Mouse (Mus musculus) spleen, adult 12 weeks (tissue): ENCODE measurements around the gene Rbfox1.

ENCODE experiments used
- DNase-seq: peaks from one replicate; pipeline ENCODE4 v3.0.0; 2022; ENCODE audit warnings: low spot score

Gene Rbfox1

GRCm38 (mm10) chr16:5884746-5885689, at the start of gene Rbfox1:
Gene Rbfox1, plus strand, starts transcription at chr16:5885355.
- no peak for DNase-seq

- no peak for DNase-seq
Observed at GRCm38 (mm10) chr16:5836744-5837143, 48.4 kb upstream of the Rbfox1 start.

- DNase-seq, result no peak
Observed at GRCm38 (mm10) chr16:5841167-5841566, 44.0 kb upstream of the Rbfox1 start.

- DNase-seq, result no peak
Observed at GRCm38 (mm10) chr16:5845645-5846044, 39.5 kb upstream of the Rbfox1 start.

GRCm38 (mm10) chr16:5853055-5853454, 32.1 kb upstream of the Rbfox1 start:
- no peak for DNase-seq

- DNase-seq, result no peak
Observed at GRCm38 (mm10) chr16:5864350-5864749, 20.8 kb upstream of the Rbfox1 start.

GRCm38 (mm10) chr16:5866966-5867365, 18.2 kb upstream of the Rbfox1 start:
- no peak for DNase-seq

- no peak for DNase-seq
Observed at GRCm38 (mm10) chr16:5870391-5870790, 14.8 kb upstream of the Rbfox1 start.

GRCm38 (mm10) chr16:5881820-5882219, 3.3 kb upstream of the Rbfox1 start:
- no peak for DNase-seq

- DNase-seq, result no peak
Observed at GRCm38 (mm10) chr16:5885690-5886050, 515 bp downstream of the Rbfox1 start.

- no peak for DNase-seq
Observed at GRCm38 (mm10) chr16:5895564-5895963, 10.4 kb downstream of the Rbfox1 start.

- DNase-seq, result no peak
Observed at GRCm38 (mm10) chr16:5898330-5898729, 13.2 kb downstream of the Rbfox1 start.

GRCm38 (mm10) chr16:5910742-5911141, 25.6 kb downstream of the Rbfox1 start:
- no peak for DNase-seq

GRCm38 (mm10) chr16:5911880-5912327, 26.7 kb downstream of the Rbfox1 start:
- DNase-seq, result no peak

- DNase-seq, result no peak
Observed at GRCm38 (mm10) chr16:5917937-5918336, 32.8 kb downstream of the Rbfox1 start.

- no peak for DNase-seq
Observed at GRCm38 (mm10) chr16:5926986-5927385, 41.8 kb downstream of the Rbfox1 start.

GRCm38 (mm10) chr16:5931680-5932079, 46.5 kb downstream of the Rbfox1 start:
- peak; percentile 5 for DNase-seq

GRCm38 (mm10) chr16:5940016-5940415, 54.9 kb downstream of the Rbfox1 start:
- DNase-seq, result no peak

- DNase-seq, result no peak
Observed at GRCm38 (mm10) chr16:5945682-5946081, 60.5 kb downstream of the Rbfox1 start.

GRCm38 (mm10) chr16:5953106-5953505, 68.0 kb downstream of the Rbfox1 start:
- no peak for DNase-seq

GRCm38 (mm10) chr16:5957418-5957817, 72.3 kb downstream of the Rbfox1 start:
- no peak for DNase-seq

GRCm38 (mm10) chr16:5961786-5962185, 76.6 kb downstream of the Rbfox1 start:
- DNase-seq, result no peak

GRCm38 (mm10) chr16:5974172-5974571, 89.0 kb downstream of the Rbfox1 start:
- no peak for DNase-seq
